Mouse (Mus musculus) E14TG2a.4 (cell line): ENCODE measurements around the gene Slc7a11.

Experiments
- CTCF ChIP-seq: conservative IDR thresholded peaks from 2 replicates; pipeline ENCODE4 v1.5.1; 2014; ENCODE audit warnings: low read length
- POU5F1 ChIP-seq: IDR thresholded peaks from 2 replicates; pipeline ENCODE4 v1.6.1; 2014; ENCODE audit warnings: low read length, borderline replicate concordance

GRCm38 (mm10) chr3:50438520-50439253 is 4.7 kb downstream of the Slc7a11 start:
- TF ChIP-seq POU5F1 (no peak), CTCF (no peak)
